Mouse (Mus musculus): ENCODE data around the gene Kctd17.

GRCm38 (mm10) chr15:78424507-78424906 is 3.9 kb upstream of the Kctd17 start:
- TF ChIP-seq POLR2A (IDR thresholded peaks at IDR 0.05; ENCODE audit: control insufficient read depth, extremely low read depth, insufficient read depth, low read length, poor library complexity) (no peak), CTCF (IDR thresholded peaks at IDR 0.05; ENCODE audit: borderline replicate concordance, control insufficient read depth, extremely low read depth, insufficient read depth, low read length, poor library complexity) (no peak)

All from thymus, adult 2 months (tissue).